Mouse (Mus musculus): ENCODE results near the gene Cdk10.

Gene Cdk10

GRCm38 (mm10) chr8:123250940-123251339 is 26.3 kb downstream of the Cdk10 start:
- no peak for TF ChIP-seq GATA4 (IDR thresholded peaks at IDR 0.05; ENCODE audit: insufficient replicate concordance, low read length)

- TF ChIP-seq GATA4 (IDR thresholded peaks at IDR 0.05; ENCODE audit: insufficient replicate concordance, low read length), result no peak
Observed at GRCm38 (mm10) chr8:123252925-123253324, 28.3 kb downstream of the Cdk10 start.

GRCm38 (mm10) chr8:123253451-123254098 is 28.9 kb downstream of the Cdk10 start:
- no peak for TF ChIP-seq GATA4 (IDR thresholded peaks at IDR 0.05; ENCODE audit: insufficient replicate concordance, low read length)

- TF ChIP-seq GATA4 (IDR thresholded peaks at IDR 0.05; ENCODE audit: insufficient replicate concordance, low read length), result no peak; the same call in 1 of the 2 replicates
Observed at GRCm38 (mm10) chr8:123254099-123254885, 29.6 kb downstream of the Cdk10 start, which contains the start of the genes Zfp276 and Vps9d1. Gene Zfp276, plus strand, starts transcription at chr8:123254195. Gene Vps9d1, minus strand, starts transcription at chr8:123254348.

DNA sequence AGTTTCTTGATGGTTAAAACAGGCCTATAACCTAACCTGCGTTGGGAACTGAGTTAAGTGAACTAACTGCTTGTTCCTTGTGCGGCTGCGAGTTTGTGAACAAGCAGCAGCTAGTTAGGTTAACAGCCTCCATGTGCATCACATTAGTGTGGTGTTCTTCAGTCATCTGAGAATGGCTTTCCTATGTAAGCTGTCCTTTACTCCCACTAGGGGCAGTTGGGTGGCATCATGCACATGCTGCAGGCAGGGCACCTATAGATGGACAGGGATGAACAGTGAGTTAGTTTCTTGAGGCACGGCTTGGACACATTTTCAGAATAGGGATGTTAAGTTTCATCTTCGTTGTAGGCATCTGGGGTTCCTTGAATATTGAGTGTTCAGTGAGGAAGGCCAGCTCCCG is 30.5 kb downstream of the Cdk10 start:
- no peak for TF ChIP-seq GATA4 (IDR thresholded peaks at IDR 0.05; ENCODE audit: insufficient replicate concordance, low read length)

DNA sequence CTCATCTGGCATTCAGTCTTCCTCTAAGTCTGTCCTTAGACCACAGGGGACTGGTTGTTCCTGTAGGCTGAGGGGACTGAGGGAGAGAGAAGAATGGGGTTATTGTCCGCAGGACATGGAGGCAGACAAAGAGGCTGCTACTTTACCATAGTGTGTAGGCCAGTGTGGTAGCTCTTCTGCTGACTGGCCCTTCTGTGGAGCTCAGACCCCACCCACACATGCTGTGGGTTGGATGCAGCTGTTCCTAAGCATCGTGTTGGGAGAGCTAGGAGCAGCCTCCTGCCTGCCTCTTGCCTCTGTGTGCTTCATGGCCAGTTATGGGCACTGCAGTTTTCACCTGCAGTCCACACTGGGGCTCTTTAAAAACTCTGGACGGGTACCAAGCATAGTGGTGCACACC is 32.5 kb downstream of the Cdk10 start:
- TF ChIP-seq GATA4 (IDR thresholded peaks at IDR 0.05; ENCODE audit: insufficient replicate concordance, low read length), result no peak

DNA sequence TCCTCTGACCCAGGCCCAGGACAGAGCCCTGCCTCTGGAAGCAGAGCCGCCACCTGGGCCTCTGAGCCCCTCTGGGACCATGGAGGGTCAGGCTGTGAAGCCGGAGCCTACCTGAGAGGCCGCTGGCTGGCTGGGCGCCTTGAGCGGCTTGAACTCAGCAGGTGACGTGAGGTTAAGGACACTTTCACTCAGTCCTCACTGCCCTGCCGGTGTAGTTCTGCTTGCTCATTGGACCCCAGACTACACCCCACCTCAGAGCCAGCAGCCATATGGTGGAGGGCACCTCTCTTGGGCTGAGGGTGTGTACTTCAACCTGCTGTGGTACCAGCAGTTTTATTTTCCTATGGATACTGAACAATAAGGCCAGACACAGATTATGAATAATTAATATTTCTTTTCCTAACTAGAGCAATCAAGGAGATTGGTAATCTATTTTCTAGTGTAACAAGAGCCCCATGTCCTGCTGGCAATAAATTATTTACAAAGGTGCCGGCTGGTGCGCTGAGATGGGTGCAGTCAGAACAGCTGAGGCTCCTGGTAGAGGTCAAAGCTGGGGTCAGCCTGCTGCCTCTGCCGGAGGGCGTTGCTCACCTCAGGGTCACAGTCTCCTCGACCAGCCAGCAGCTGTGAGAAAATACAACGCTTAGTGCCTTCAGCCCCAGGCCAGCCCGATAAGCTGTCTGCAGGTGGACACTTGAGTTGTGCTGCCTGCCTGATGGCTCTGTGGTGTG is 43.4 kb downstream of the Cdk10 start:
- TF ChIP-seq GATA4 (IDR thresholded peaks at IDR 0.05; ENCODE audit: insufficient replicate concordance, low read length), result no peak

GRCm38 (mm10) chr8:123271147-123271546 is 46.5 kb downstream of the Cdk10 start:
- no peak for TF ChIP-seq GATA4 (IDR thresholded peaks at IDR 0.05; ENCODE audit: insufficient replicate concordance, low read length)

DNA sequence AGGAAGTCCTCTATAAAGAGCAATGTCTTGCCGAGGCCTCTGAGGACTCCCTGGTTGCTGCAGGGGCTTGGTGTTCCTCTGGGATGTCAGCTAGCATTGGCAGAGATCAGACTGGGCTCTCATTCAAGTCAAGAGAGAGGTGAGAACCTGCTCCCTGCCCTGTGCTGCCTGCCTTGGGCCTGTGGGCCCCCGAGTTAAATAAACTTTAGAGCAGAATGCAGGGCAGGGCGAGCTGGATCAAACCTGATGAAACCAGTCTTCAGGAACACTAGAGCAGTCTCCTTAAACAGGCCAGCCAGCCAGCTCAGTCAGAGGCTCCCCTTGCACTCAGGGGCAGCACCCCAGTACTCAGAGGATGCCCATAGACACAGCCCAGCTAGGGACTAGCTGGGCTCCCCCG is 47.3 kb downstream of the Cdk10 start:
- TF ChIP-seq GATA4 (IDR thresholded peaks at IDR 0.05; ENCODE audit: insufficient replicate concordance, low read length), result no peak

- TF ChIP-seq GATA4 (IDR thresholded peaks at IDR 0.05; ENCODE audit: insufficient replicate concordance, low read length), result no peak
Observed at GRCm38 (mm10) chr8:123274447-123274846, 49.8 kb downstream of the Cdk10 start.

- no peak for TF ChIP-seq GATA4 (IDR thresholded peaks at IDR 0.05; ENCODE audit: insufficient replicate concordance, low read length)
Observed at GRCm38 (mm10) chr8:123275096-123275495, 50.5 kb downstream of the Cdk10 start.

GRCm38 (mm10) chr8:123278445-123278844 is 53.8 kb downstream of the Cdk10 start:
- no peak for TF ChIP-seq GATA4 (IDR thresholded peaks at IDR 0.05; ENCODE audit: insufficient replicate concordance, low read length)

- TF ChIP-seq GATA4 (IDR thresholded peaks at IDR 0.05; ENCODE audit: insufficient replicate concordance, low read length), result no peak
Observed at GRCm38 (mm10) chr8:123279828-123280227, 55.2 kb downstream of the Cdk10 start.

DNA sequence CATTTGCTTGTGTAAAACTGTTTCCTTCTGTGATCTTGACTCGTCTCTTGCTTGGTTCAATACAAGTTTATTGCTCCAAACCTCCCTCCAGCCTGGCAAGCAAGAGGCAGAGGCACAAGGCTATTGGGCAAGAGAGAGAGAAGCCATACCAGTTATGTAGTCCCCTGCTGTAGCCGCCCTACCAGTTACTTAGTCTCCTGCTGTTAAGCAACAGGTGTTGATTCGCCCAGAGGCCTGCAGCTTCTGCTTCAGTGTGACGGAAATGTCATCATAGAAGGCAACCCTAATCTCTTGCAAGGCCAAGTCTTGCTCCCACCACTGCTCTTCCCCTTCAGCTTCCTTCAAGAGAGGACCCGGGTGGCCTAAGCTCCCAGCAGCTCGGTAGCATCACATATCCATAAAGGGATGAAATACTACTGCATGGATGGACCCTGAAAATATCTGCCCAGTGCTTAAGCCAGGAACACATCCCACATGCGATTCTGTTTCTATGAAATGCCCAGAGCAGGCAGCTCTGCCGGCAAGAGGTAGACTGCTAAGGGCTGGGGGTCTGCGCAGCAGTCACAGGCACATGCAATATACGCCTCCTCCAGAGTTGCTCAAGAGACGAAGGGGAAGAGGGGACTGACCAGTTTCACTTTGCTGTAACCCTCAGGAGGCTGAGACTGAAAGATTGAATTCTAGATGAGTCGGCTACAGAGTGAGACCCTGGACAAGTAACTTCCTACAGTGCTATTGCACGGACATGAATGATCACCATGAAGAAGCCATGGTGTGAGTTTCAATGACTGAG is 55.9 kb downstream of the Cdk10 start:
- no peak for TF ChIP-seq GATA4 (IDR thresholded peaks at IDR 0.05; ENCODE audit: insufficient replicate concordance, low read length)
